Mouse (Mus musculus): ENCODE data around the gene Rasal2. TPM values are rescaled to one million over a fixed set of nuclear protein-coding genes. Genes with fewer than 3 reads are reported as not detected.

Gene Rasal2
- polyA plus RNA-seq, 1 experiment from 2014 or later, result 3.9 TPM

GRCm38 (mm10) chr1:157143326-157143932 lies 269.0 kb downstream of the Rasal2 start:
- no peak for DNase-seq (ENCODE audit: low spot score)

- DNase-seq (ENCODE audit: low spot score), result no peak
These were observed 271.4 kb downstream of the Rasal2 start for GRCm38 (mm10) chr1:157141014-157141413.

- DNase-seq (ENCODE audit: low spot score), result no peak
These were observed 274.5 kb downstream of the Rasal2 start for GRCm38 (mm10) chr1:157137854-157138241.

- DNase-seq (ENCODE audit: low spot score), result no peak
These were observed 275.1 kb downstream of the Rasal2 start for GRCm38 (mm10) chr1:157137132-157137853.

- DNase-seq (ENCODE audit: low spot score), result no peak
These were observed 284.2 kb downstream of the Rasal2 start for GRCm38 (mm10) chr1:157128219-157128618.

- no peak for DNase-seq (ENCODE audit: low spot score)
These were observed 288.6 kb downstream of the Rasal2 start for GRCm38 (mm10) chr1:157123836-157124235.

- no peak for DNase-seq (ENCODE audit: low spot score)
These were observed 293.2 kb downstream of the Rasal2 start for GRCm38 (mm10) chr1:157119168-157119567.

- no peak for DNase-seq (ENCODE audit: low spot score)
These were observed 295.0 kb downstream of the Rasal2 start for GRCm38 (mm10) chr1:157117440-157117839.

GRCm38 (mm10) chr1:157114492-157114891 lies 297.9 kb downstream of the Rasal2 start:
- no peak for DNase-seq (ENCODE audit: low spot score)

- no peak for DNase-seq (ENCODE audit: low spot score)
These were observed 302.0 kb downstream of the Rasal2 start for GRCm38 (mm10) chr1:157110287-157110835.

GRCm38 (mm10) chr1:157108580-157108979 lies 303.8 kb downstream of the Rasal2 start, which contains the start of gene Tex35:
Gene Tex35, minus strand, starts transcription at chr1:157108680.
- no peak for DNase-seq (ENCODE audit: low spot score)

- DNase-seq (ENCODE audit: low spot score), result peak; percentile 76
These were observed 311.1 kb downstream of the Rasal2 start for GRCm38 (mm10) chr1:157101122-157101865.

GRCm38 (mm10) chr1:157095534-157095933 lies 316.9 kb downstream of the Rasal2 start:
- DNase-seq (ENCODE audit: low spot score), result no peak

GRCm38 (mm10) chr1:157092622-157093021 lies 319.8 kb downstream of the Rasal2 start:
- DNase-seq (ENCODE audit: low spot score), result no peak

- DNase-seq (ENCODE audit: low spot score), result no peak
These were observed 320.3 kb downstream of the Rasal2 start for GRCm38 (mm10) chr1:157092140-157092539.

- no peak for DNase-seq (ENCODE audit: low spot score)
These were observed 321.6 kb downstream of the Rasal2 start for GRCm38 (mm10) chr1:157090835-157091234.

- peak; percentile 58 for DNase-seq (ENCODE audit: low spot score)
These were observed 326.0 kb downstream of the Rasal2 start for GRCm38 (mm10) chr1:157086097-157086994.
